Mouse (Mus musculus): ENCODE measurements at regions not wholly inside any gene's neighbourhood (a gene's known extent, or its start where the extent isn't known, plus 50 kb on each side); places are given as distances from the start of the nearest gene placed in this dataset.

- Histone ChIP-seq H3K4me1 (ENCODE audit: insufficient read depth) (no peaks in the 10 kb centered on the region), H3K27me3 (ENCODE audit: insufficient read depth, low read length) (no peaks in the 10 kb centered on the region), H3K9ac (no peak overlapping the region), H3K27ac (ENCODE audit: low read depth) (no peak overlapping the region), H3K4me3 (ENCODE audit: low read depth, low read length) (no peak overlapping the region), H3K4me2 (no peak overlapping the region), H3K36me3 (ENCODE audit: insufficient read depth) (no peaks in the 10 kb centered on the region), H3K9me3 (ENCODE audit: low read depth, low read length) (no peaks in the 10 kb centered on the region)
- DNase-seq, result no peak
- no peak for ATAC-seq (ENCODE audit: insufficient read depth)
- no peak for TF ChIP-seq CTCF (IDR thresholded peaks at IDR 0.05; ENCODE audit: low read depth)
- WGBS, result 81% methylated on average over 2 of the region's 2 CpGs
Observed at GRCm38 (mm10) chr3:106958194-106958593, 77.8 kb upstream of the Kcna3 start.

- Histone ChIP-seq H3K4me1 (ENCODE audit: insufficient read depth) (no peaks in the 10 kb centered on the region), H3K36me3 (ENCODE audit: insufficient read depth) (no peaks in the 10 kb centered on the region), H3K9ac (no peak overlapping the region), H3K27ac (ENCODE audit: low read depth) (no peak overlapping the region), H3K9me3 (ENCODE audit: low read depth, low read length) (no peaks in the 10 kb centered on the region), H3K4me3 (ENCODE audit: low read depth, low read length) (no peak overlapping the region), H3K4me2 (no peak overlapping the region), H3K27me3 (ENCODE audit: insufficient read depth, low read length) (no peaks in the 10 kb centered on the region)
- DNase-seq (no peak), ATAC-seq (ENCODE audit: insufficient read depth) (no peak)
- WGBS, result 64% methylated on average over 1 of the region's 1 CpGs
- TF ChIP-seq CTCF (IDR thresholded peaks at IDR 0.05; ENCODE audit: low read depth), result no peak
Observed at GRCm38 (mm10) chr3:106960596-106960995, 75.4 kb upstream of the Kcna3 start.

DNA sequence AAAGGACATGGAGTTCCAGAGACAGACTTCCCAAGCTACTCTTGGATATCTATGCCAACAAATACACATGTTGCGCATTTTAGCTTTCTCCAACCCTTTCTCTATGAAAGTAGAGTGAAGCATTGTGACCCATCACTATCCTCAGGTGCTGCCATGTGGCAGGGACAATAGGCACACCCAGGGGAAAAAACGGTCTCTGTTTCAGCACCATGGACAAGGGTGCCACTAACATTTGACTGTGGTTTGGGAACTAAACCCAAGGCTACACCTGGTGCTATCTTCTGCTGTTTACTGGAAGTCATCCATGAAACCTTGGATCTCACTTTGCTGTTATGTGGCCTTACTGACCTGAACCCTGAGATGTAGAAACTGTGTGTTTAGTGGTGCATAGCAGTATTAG is 73.5 kb upstream of the Kcna3 start:
- TF ChIP-seq CTCF (IDR thresholded peaks at IDR 0.05; ENCODE audit: low read depth), result no peak
- WGBS, result 29% methylated on average over 2 of the region's 2 CpGs

DNA sequence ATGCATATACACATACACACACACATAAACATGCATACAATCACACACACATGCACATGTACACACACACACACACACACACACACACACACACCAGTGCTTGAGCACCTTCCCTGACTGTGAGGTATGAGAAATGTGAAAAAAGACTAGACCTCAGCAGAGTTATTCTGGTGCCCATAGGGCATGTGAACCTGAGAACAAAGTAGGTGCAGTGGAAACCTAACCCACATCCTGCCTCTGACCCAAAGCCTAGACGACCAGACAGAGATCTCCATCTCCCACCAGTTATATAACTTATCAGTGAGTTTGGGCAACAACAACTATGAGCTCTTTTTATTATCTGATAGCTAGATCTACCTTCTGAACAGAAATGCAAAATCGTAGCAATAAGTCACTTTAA is 69.8 kb upstream of the Kcna3 start:
- Histone ChIP-seq H3K4me2 (no peak overlapping the region), H3K4me1 (ENCODE audit: insufficient read depth) (no peaks in the 10 kb centered on the region), H3K9me3 (ENCODE audit: low read depth, low read length) (no peaks in the 10 kb centered on the region), H3K27ac (ENCODE audit: low read depth) (no peak overlapping the region), H3K9ac (no peak overlapping the region), H3K27me3 (ENCODE audit: insufficient read depth, low read length) (no peaks in the 10 kb centered on the region), H3K36me3 (ENCODE audit: insufficient read depth) (no peaks in the 10 kb centered on the region), H3K4me3 (ENCODE audit: low read depth, low read length) (no peak overlapping the region)
- WGBS, result 50% methylated on average over 2 of the region's 2 CpGs
- ATAC-seq (ENCODE audit: insufficient read depth) (no peak), DNase-seq (no peak)
- TF ChIP-seq CTCF (IDR thresholded peaks at IDR 0.05; ENCODE audit: low read depth), result no peak

More for the DNA sequence above, 73.5 kb upstream of the Kcna3 start:
- no peak for ATAC-seq (ENCODE audit: insufficient read depth)
- Histone ChIP-seq H3K9me3 (ENCODE audit: low read depth, low read length) (no peaks in the 10 kb centered on the region), H3K9ac (no peak overlapping the region), H3K36me3 (ENCODE audit: insufficient read depth) (no peaks in the 10 kb centered on the region), H3K4me1 (ENCODE audit: insufficient read depth) (no peaks in the 10 kb centered on the region), H3K27ac (ENCODE audit: low read depth) (no peak overlapping the region), H3K4me3 (ENCODE audit: low read depth, low read length) (no peak overlapping the region), H3K4me2 (no peak overlapping the region), H3K27me3 (ENCODE audit: insufficient read depth, low read length) (no peaks in the 10 kb centered on the region)
- peak; percentile 72 for DNase-seq

DNA sequence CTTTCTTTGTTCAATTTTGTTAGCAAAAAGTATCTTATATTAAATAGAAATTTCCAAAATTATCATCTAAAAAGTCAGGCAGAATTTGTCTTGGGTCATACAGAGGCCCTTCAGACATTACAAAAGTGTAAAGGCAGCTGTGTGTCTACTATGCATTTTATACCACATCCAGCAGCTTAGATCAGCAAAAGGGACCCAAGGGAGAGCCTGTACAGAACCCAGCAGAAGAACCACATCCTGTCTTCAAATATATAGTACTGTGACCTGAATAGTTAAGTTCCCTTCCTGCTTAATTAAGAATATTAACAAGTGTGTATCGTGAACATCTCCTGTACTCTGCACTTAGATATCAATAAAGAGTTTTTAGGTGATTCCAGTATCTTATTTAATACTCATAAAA is 68.5 kb upstream of the Kcna3 start:
- ATAC-seq (ENCODE audit: insufficient read depth), result no peak
- no peak overlapping the region for H3K4me2 ChIP-seq
- no peaks in the 10 kb centered on the region for H3K9me3 ChIP-seq (ENCODE audit: low read depth, low read length)
- H3K27ac ChIP-seq (ENCODE audit: low read depth), result no peak overlapping the region
- H3K4me3 ChIP-seq (ENCODE audit: low read depth, low read length), result no peak overlapping the region
- WGBS, result 85% methylated on average over 1 of the region's 1 CpGs
- no peak for TF ChIP-seq CTCF (IDR thresholded peaks at IDR 0.05; ENCODE audit: low read depth)
- no peaks in the 10 kb centered on the region for H3K4me1 ChIP-seq (ENCODE audit: insufficient read depth)
- H3K36me3 ChIP-seq (ENCODE audit: insufficient read depth), result no peaks in the 10 kb centered on the region
- H3K27me3 ChIP-seq (ENCODE audit: insufficient read depth, low read length), result no peaks in the 10 kb centered on the region
- no peak overlapping the region for H3K9ac ChIP-seq
- no peak for DNase-seq

- 68% methylated on average over 6 of the region's 6 CpGs for WGBS
- H3K4me3 ChIP-seq (ENCODE audit: low read depth, low read length), result no peak overlapping the region
- no peaks in the 10 kb centered on the region for H3K9me3 ChIP-seq (ENCODE audit: low read depth, low read length)
- ATAC-seq (ENCODE audit: insufficient read depth), result no peak
- H3K9ac ChIP-seq, result no peak overlapping the region
- no peaks in the 10 kb centered on the region for H3K27me3 ChIP-seq (ENCODE audit: insufficient read depth, low read length)
- H3K36me3 ChIP-seq (ENCODE audit: insufficient read depth), result no peaks in the 10 kb centered on the region
- no peak overlapping the region for H3K4me2 ChIP-seq
- no peak overlapping the region for H3K27ac ChIP-seq (ENCODE audit: low read depth)
- H3K4me1 ChIP-seq (ENCODE audit: insufficient read depth), result no peaks in the 10 kb centered on the region
- no peak for TF ChIP-seq CTCF (IDR thresholded peaks at IDR 0.05; ENCODE audit: low read depth)
- no peak for DNase-seq
Observed at GRCm38 (mm10) chr3:106974114-106974789, 61.7 kb upstream of the Kcna3 start.

GRCm38 (mm10) chr3:106978728-106979127 is 57.2 kb upstream of the Kcna3 start:
- no peaks in the 10 kb centered on the region for H3K36me3 ChIP-seq (ENCODE audit: insufficient read depth)
- no peak for TF ChIP-seq CTCF (IDR thresholded peaks at IDR 0.05; ENCODE audit: low read depth)
- H3K4me1 ChIP-seq (ENCODE audit: insufficient read depth), result no peaks in the 10 kb centered on the region
- H3K4me2 ChIP-seq, result no peak overlapping the region
- no peaks in the 10 kb centered on the region for H3K27me3 ChIP-seq (ENCODE audit: insufficient read depth, low read length)
- H3K9ac ChIP-seq, result no peak overlapping the region
- H3K27ac ChIP-seq (ENCODE audit: low read depth), result no peak overlapping the region
- H3K4me3 ChIP-seq (ENCODE audit: low read depth, low read length), result no peak overlapping the region
- DNase-seq (no peak), ATAC-seq (ENCODE audit: insufficient read depth) (no peak)
- WGBS, result 66% methylated on average over 6 of the region's 6 CpGs
- no peaks in the 10 kb centered on the region for H3K9me3 ChIP-seq (ENCODE audit: low read depth, low read length)
